Mouse (Mus musculus) ES-Bruce4 (cell line): ENCODE data around the gene Apba2.

Experiments used
- CTCF ChIP-seq: IDR thresholded peaks from one replicate; pipeline ENCODE4 v1.8.1; 2011; ENCODE audit warnings: low read depth, low read length
- POLR2A ChIP-seq: IDR thresholded peaks from one replicate; pipeline ENCODE4 v1.8.1; 2011; ENCODE audit warnings: low read length; ENCODE audit not compliant: insufficient read depth

DNA sequence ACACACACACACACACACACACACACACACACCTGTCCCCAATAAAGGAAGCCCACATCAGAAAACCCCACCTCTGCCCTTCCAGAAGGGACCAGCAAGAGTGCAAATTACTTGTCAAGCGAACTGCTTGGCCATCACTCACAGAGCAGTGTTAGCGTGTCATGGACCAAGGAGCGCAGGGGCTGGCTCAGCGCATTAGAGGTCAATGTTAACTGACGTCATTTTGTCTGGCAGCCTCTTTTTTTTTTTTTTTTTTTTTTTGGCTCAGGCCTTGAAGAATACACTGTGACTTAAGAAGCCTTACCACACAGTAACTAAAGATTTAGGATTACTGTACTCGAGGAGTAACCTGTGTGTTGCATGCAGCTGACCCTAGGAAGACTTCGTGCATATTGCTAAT, 252.7 kb downstream of the Apba2 start:
- no peak for TF ChIP-seq POLR2A
- TF ChIP-seq CTCF, result no peak
